22 mouse cellular contexts compared by ENCODE assay signal in the genomic region with DNA sequence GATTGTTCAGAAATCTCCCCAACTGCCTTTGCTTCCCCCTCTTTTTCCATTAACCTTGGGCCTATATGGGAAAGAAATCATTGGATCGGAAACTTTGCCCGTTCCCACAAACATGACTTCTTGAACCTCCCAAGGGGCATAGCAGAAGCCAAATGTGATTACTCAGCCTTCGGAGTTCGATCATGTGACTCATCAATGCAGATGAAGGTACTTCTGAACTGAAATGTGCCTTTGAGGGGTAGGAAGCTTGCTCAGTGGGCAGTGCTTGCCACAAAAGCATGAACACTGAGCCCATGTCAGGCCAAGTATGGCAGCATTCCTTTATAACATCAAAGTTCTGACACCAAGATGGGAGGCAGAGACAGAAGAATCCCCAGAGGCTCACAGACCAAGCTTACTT.
DNase-seq lines count a peak whose midpoint lies in the region; ATAC-seq and TF ChIP-seq lines count a peak whose summit lies in the region.
"Had no signal": no experiment of that assay in that cellular context is flagged by ENCODE, and none has a peak within 500 bp of the region (broad histone marks: within the 10 kb centered on the region; RNA-seq: fewer than 3 reads in every experiment).

No protein-coding gene starts in this region.

- TF ChIP-seq CTCF in kidney, adult 2 months (conservative IDR thresholded peaks at IDR 0.05; ENCODE audit: insufficient read depth, insufficient read length, low read depth, low read length), result no peak

- intact Hi-C loops in heart, postnatal 25 days (cut with DNase I), result no loop called here
- intact Hi-C loops in left cerebral cortex, postnatal 25 days (cut with DNase I), result no loop called here

- no peak for TF ChIP-seq POLR2A in kidney, adult 2 months (IDR thresholded peaks at IDR 0.05; ENCODE audit: low read depth, low read length)

- no peak for ATAC-seq in embryonic facial prominence, embryonic 14.5 days (ENCODE audit: low read depth)
- ATAC-seq: forebrain, embryonic 13.5 days; Patski had no signal

- H3K9me3 ChIP-seq in embryonic facial prominence, embryonic 14.5 days (ENCODE audit: control insufficient read depth, low read length), result no peaks in the 10 kb centered on the region
- H3K9me3 ChIP-seq in embryonic facial prominence, embryonic 10.5 days, result no peaks in the 10 kb centered on the region
- H3K9me3 ChIP-seq: embryonic facial prominence, embryonic 12.5 days; forebrain, embryonic 13.5 days; hindbrain, embryonic 13.5 days; intestine, embryonic 15.5 days; limb, embryonic 12.5 days; midbrain, embryonic 12.5 days; stomach, embryonic 15.5 days had no signal

- H3K27ac ChIP-seq in embryonic facial prominence, embryonic 14.5 days (replicated peaks; ENCODE audit: low read depth, low read length), result no peak overlapping the region; the same call in 1 of the 2 replicates
- no peak overlapping the region for H3K27ac ChIP-seq in embryonic facial prominence, embryonic 10.5 days (replicated peaks)
- no peak overlapping the region for H3K27ac ChIP-seq in kidney, adult 2 months (ENCODE audit: insufficient read depth, low read depth, low read length)
- peak overlapping the region; percentile 94 for H3K27ac ChIP-seq in brown adipose tissue, adult 24 weeks (replicated peaks; ENCODE audit: low read depth, low read length)
- H3K27ac ChIP-seq: embryonic facial prominence, embryonic 12.5 days; forebrain, embryonic 13.5 days; hindbrain, embryonic 13.5 days; intestine, embryonic 15.5 days; limb, embryonic 12.5 days; macrophage; midbrain, embryonic 12.5 days had no signal

- 39% methylated on average over 4 of the region's 4 CpGs for WGBS in embryonic facial prominence, embryonic 14.5 days
- WGBS in embryonic facial prominence, embryonic 10.5 days, result 65% methylated on average over 4 of the region's 4 CpGs
- WGBS in kidney, adult 2 months, result 47% methylated on average over 4 of the region's 4 CpGs

- H3K27me3 ChIP-seq in embryonic facial prominence, embryonic 14.5 days (replicated peaks; ENCODE audit: control insufficient read depth, insufficient read depth, low read length), result no peaks in the 10 kb centered on the region
- no peaks in the 10 kb centered on the region for H3K27me3 ChIP-seq in embryonic facial prominence, embryonic 10.5 days (replicated peaks; ENCODE audit: low read depth, poor library complexity, severe bottlenecking)
- H3K27me3 ChIP-seq in kidney, adult 2 months (replicated peaks; ENCODE audit: control insufficient read depth, insufficient read depth, low read length), result no peaks in the 10 kb centered on the region
- H3K27me3 ChIP-seq: embryonic facial prominence, embryonic 12.5 days; forebrain, embryonic 13.5 days; intestine, embryonic 15.5 days; limb, embryonic 12.5 days; Patski; stomach, embryonic 15.5 days had no signal

- no peak overlapping the region for H3K4me2 ChIP-seq in embryonic facial prominence, embryonic 14.5 days (ENCODE audit: low read depth, low read length)
- H3K4me2 ChIP-seq: embryonic facial prominence, embryonic 12.5 days; forebrain, embryonic 13.5 days; hindbrain, embryonic 13.5 days; intestine, embryonic 15.5 days; limb, embryonic 12.5 days; midbrain, embryonic 12.5 days; stomach, embryonic 15.5 days had no signal

- DNase-seq in embryonic facial prominence, embryonic 14.5 days (ENCODE audit: low spot score), result peak; percentile 71
- no peak for DNase-seq in embryonic facial prominence, embryonic 10.5 days (ENCODE audit: low spot score)
- DNase-seq in kidney, adult 2 months, result peak; percentile 20
- no peak for DNase-seq in kidney, adult 11 months
- peak; percentile 22 for DNase-seq in heart, postnatal 25 days (ENCODE audit: low spot score)
- DNase-seq in left cerebral cortex, postnatal 25 days (ENCODE audit: low spot score in 2 of 2), result no peak
- DNase-seq in urinary bladder, adult 18-20 months (ENCODE audit: low spot score in 2 of 2), result no peak
- DNase-seq: cerebellum, adult 11 months; cerebellum, postnatal 36 days; lung, adult 2 months; spleen, adult 18-20 months; thymus, postnatal 4 days had no signal

- H3K9ac ChIP-seq in embryonic facial prominence, embryonic 14.5 days (ENCODE audit: low read depth, low read length), result no peak overlapping the region
- H3K9ac ChIP-seq: embryonic facial prominence, embryonic 12.5 days; forebrain, embryonic 13.5 days; hindbrain, embryonic 13.5 days; intestine, embryonic 15.5 days; limb, embryonic 12.5 days; midbrain, embryonic 12.5 days; stomach, embryonic 15.5 days had no signal

- no peaks in the 10 kb centered on the region for H3K36me3 ChIP-seq in embryonic facial prominence, embryonic 14.5 days (ENCODE audit: control insufficient read depth, insufficient read depth, low read length)
- H3K36me3 ChIP-seq in embryonic facial prominence, embryonic 10.5 days (replicated peaks), result no peaks in the 10 kb centered on the region
- H3K36me3 ChIP-seq in kidney, adult 2 months (ENCODE audit: control insufficient read depth, insufficient read depth, low read length), result no peaks in the 10 kb centered on the region
- H3K36me3 ChIP-seq: embryonic facial prominence, embryonic 12.5 days; hindbrain, embryonic 13.5 days; intestine, embryonic 15.5 days; limb, embryonic 12.5 days; midbrain, embryonic 12.5 days; stomach, embryonic 15.5 days had no signal

- peaks cover 13% of the 10 kb centered on the region for H3K4me1 ChIP-seq in embryonic facial prominence, embryonic 14.5 days (ENCODE audit: control insufficient read depth, insufficient read depth, low read length)
- H3K4me1 ChIP-seq in embryonic facial prominence, embryonic 10.5 days, result peaks cover 41% of the 10 kb centered on the region
- H3K4me1 ChIP-seq in kidney, adult 2 months (ENCODE audit: control insufficient read depth, insufficient read depth, low read length), result no peaks in the 10 kb centered on the region
- peaks cover 16% of the 10 kb centered on the region; the same call in 1 of the 2 replicates for H3K4me1 ChIP-seq in brown adipose tissue, adult 24 weeks (ENCODE audit: control insufficient read depth, insufficient read depth, insufficient read length, low read length)

- no peak overlapping the region for H3K4me3 ChIP-seq in embryonic facial prominence, embryonic 14.5 days (ENCODE audit: low read depth, low read length)
- no peak overlapping the region for H3K4me3 ChIP-seq in embryonic facial prominence, embryonic 10.5 days
- H3K4me3 ChIP-seq in kidney, adult 2 months (ENCODE audit: insufficient read depth, low read depth, low read length), result no peak overlapping the region
- H3K4me3 ChIP-seq in brown adipose tissue, adult 24 weeks (ENCODE audit: insufficient read depth, low read depth, low read length), result no peak overlapping the region
- H3K4me3 ChIP-seq: embryonic facial prominence, embryonic 12.5 days; forebrain, embryonic 13.5 days; hindbrain, embryonic 13.5 days; intestine, embryonic 15.5 days; limb, embryonic 12.5 days; midbrain, embryonic 12.5 days; stomach, embryonic 15.5 days had no signal

Comparison
In these comparisons a context has a peak if more than half of its experiments do, and no peak if none do; other contexts are left out.
1. DNase-seq: peak in embryonic facial prominence, embryonic 14.5 days (single experiment), kidney, adult 2 months (single experiment) and heart, postnatal 25 days (single experiment); none in embryonic facial prominence, embryonic 10.5 days (single experiment), kidney, adult 11 months (single experiment), left cerebral cortex, postnatal 25 days (0 of 2) and urinary bladder, adult 18-20 months (0 of 2).